Mouse (Mus musculus): ENCODE results near the gene Sinhcaf. TPM values are rescaled to one million over a fixed set of nuclear protein-coding genes. Genes with fewer than 3 reads are reported as not detected.
"Not testable (repeated sequence)": the region's sequence is repeated elsewhere in the genome, so short reads cannot be mapped to it uniquely, and the experiment has no call there.

Sinhcaf gene
- polyA plus RNA-seq, 1 experiment from 2014 or later: 99.0 TPM

DNA sequence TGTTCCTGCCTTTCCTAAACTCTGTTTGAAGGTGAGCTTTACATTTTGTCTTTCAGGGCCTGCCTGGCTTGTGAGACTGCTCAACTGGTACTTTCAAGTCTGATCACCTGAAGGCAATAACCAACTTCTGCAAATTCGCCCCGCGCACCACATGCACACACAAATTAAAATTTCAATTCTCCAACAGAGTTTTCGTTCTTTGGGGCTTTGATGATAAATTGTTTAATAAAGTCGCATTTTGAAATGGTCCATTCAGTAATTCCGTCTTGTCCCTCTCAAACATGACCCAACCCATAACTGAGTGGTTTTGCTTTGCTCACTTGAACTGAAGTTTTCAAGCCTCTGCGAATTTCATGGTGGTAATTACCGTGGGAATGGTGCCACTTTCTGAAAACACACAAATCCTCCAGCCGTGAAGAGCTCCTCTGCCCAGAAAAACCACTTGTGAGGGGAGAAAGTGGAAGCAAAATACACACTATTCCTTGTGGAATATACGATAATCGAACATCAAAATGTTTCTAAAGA, 676 bp upstream of the Sinhcaf start:
- Histone ChIP-seq H3K27ac (ENCODE audit: low read length) (peak overlapping the region; percentile 92), H3K4me3 (ENCODE audit: low read length) (peak overlapping the region; percentile 94), H3K9me3 (ENCODE audit: control insufficient read depth, low read length) (no peaks in the 10 kb centered on the region), H3K4me1 (replicated peaks; ENCODE audit: control insufficient read depth, insufficient read depth, low read length) (peaks cover 8% of the 10 kb centered on the region; the same call in 1 of the 2 replicates), H3K9ac (ENCODE audit: low read length) (peak overlapping the region; percentile 78), H3K36me3 (ENCODE audit: control insufficient read depth, insufficient read depth, low read length) (0 out of 2 replicates have a peak, but pooled peaks cover 2% of the 10 kb centered on the region), H3K4me2 (ENCODE audit: low read depth, low read length) (peak overlapping the region; percentile 87), H3K27me3 (ENCODE audit: control insufficient read depth, insufficient read depth, low read depth, low read length) (no peaks in the 10 kb centered on the region)
- WGBS: 27% methylated on average over 11 of the region's 11 CpGs
- 0 out of 2 replicates have a peak, but pooled peaks have one; percentile 1 for ATAC-seq (ENCODE audit: low read depth)

DNA sequence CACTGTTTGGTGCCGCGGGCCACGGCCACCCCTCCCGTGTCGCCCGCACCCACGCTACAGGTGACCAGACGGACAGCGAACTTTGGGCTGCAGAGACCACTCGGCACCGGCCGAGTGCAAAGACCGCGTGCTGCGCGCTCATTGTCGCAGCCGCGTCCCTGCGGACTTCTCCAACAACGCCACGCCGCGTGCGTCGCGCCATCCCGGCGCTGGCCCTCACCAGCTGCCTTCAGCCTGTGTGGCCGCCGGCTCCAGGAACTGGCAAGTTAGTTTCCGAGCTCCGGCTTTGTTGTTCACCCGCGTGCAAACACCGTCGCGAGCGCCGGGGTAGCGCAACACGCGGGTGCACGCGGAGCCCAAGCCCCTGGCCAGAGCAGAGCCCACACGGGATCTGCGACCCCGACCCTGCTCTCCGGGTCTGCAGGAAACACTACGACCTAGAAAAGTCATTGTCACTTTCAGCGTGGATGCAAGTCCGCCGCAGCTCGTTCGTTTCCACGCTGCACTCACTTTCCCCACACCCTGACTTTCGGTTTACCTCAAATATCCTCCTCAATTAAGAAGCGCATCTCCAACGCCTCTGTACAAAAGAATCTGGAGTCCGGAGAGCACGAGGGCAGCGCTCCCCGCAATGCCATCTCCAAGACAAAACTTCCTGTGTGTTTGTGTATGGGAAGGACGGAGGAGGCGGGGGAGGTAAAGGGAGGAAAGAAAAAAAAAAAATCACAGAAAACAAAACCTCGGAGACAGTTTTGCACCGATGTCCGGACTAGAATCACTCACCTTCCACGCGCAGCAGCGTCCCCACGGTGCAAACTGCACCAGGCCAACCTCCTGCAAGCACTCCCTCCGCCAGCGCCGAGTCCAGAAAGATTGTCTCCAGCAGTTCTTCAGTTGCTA, 508 bp downstream of the Sinhcaf start:
- H3K27me3 ChIP-seq (ENCODE audit: control insufficient read depth, insufficient read depth, low read depth, low read length): no peaks in the 10 kb centered on the region
- H3K36me3 ChIP-seq (ENCODE audit: control insufficient read depth, insufficient read depth, low read length): 0 out of 2 replicates have a peak, but pooled peaks cover 2% of the 10 kb centered on the region
- peak overlapping the region; percentile 97 for H3K9ac ChIP-seq (ENCODE audit: low read length)
- peak; percentile 16 for ATAC-seq (ENCODE audit: low read depth)
- H3K4me1 ChIP-seq (replicated peaks; ENCODE audit: control insufficient read depth, insufficient read depth, low read length): peaks cover 11% of the 10 kb centered on the region; the same call in 1 of the 2 replicates
- H3K4me3 ChIP-seq (ENCODE audit: low read length): peak overlapping the region; percentile 94
- under 1% methylated on average over 75 of the region's 75 CpGs for WGBS
- no peaks in the 10 kb centered on the region for H3K9me3 ChIP-seq (ENCODE audit: control insufficient read depth, low read length)
- peak overlapping the region; percentile 96 for H3K27ac ChIP-seq (ENCODE audit: low read length)
- H3K4me2 ChIP-seq (ENCODE audit: low read depth, low read length): peak overlapping the region; percentile 87

DNA sequence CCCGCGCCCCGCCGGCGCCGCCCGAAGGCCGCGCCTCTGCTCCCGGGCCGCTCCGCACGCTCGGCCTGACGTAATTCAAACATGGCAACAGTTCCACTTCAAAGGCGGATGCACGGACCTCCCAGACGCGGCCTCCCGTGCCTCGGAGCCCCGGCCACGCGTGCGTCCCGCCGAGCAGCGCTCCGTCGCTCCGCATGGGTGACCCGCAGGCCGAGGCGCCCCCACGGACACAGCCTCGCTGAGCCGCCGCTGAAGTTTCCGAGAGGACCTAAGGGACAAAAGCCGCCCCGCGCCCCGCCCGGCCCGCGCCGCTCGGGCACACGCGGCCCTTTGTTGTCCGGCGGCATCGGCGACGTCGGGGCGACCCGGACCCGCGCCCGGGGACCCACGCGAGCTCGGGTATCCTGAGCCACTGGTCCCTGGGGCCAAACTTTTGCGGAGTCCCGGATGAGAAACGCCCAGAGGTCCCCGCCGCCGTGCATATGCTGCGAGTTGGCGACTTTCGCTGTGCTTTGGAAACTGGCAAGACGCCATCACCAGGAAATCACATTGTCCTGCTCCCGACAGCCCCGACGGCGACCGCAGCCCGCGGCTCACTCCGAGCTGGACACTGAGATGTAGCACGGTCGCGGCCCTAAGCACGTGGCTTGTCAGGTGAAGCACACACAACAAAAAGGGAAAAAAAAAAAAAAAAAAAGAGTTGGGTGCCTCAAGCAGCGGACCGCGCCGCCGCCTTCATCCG, 1.3 kb downstream of the Sinhcaf start:
- Histone ChIP-seq H3K4me1 (replicated peaks; ENCODE audit: control insufficient read depth, insufficient read depth, low read length) (peaks cover 14% of the 10 kb centered on the region; the same call in 1 of the 2 replicates), H3K27me3 (ENCODE audit: control insufficient read depth, insufficient read depth, low read depth, low read length) (no peaks in the 10 kb centered on the region), H3K27ac (ENCODE audit: low read length) (peak overlapping the region; percentile 96), H3K9me3 (ENCODE audit: control insufficient read depth, low read length) (no peaks in the 10 kb centered on the region), H3K4me2 (ENCODE audit: low read depth, low read length) (peak overlapping the region; percentile 87), H3K4me3 (ENCODE audit: low read length) (peak overlapping the region; percentile 94), H3K36me3 (ENCODE audit: control insufficient read depth, insufficient read depth, low read length) (0 out of 2 replicates have a peak, but pooled peaks cover 2% of the 10 kb centered on the region), H3K9ac (ENCODE audit: low read length) (peak overlapping the region; percentile 97)
- ATAC-seq (ENCODE audit: low read depth): peak; percentile 70
- WGBS: under 1% methylated on average over 89 of the region's 92 CpGs

DNA sequence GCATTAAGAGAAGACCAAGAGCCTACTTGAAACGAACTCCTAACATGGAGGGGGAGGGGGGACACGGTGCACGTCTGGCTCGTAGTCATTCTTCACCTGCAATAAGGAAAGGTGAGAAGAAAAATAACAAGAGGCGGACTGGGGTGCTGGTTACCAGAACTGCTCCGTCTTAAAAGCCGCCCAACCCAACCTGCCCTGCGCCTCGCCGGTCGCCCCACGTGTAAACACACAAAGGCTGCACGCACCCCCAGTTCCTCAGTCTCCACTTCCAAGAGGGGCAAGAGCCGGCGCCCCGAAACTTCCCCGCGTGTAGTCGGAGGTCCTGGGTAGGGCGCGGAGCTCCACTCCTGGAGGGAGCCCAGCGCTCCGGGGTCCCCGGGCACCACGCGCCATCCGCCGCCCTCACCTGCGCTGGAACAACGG, 1.9 kb downstream of the Sinhcaf start:
- Histone ChIP-seq H3K9me3 (ENCODE audit: control insufficient read depth, low read length) (no peaks in the 10 kb centered on the region), H3K4me2 (ENCODE audit: low read depth, low read length) (peak overlapping the region; percentile 87), H3K9ac (ENCODE audit: low read length) (peak overlapping the region; percentile 97), H3K27me3 (ENCODE audit: control insufficient read depth, insufficient read depth, low read depth, low read length) (no peaks in the 10 kb centered on the region), H3K36me3 (ENCODE audit: control insufficient read depth, insufficient read depth, low read length) (0 out of 2 replicates have a peak, but pooled peaks cover 2% of the 10 kb centered on the region), H3K4me1 (replicated peaks; ENCODE audit: control insufficient read depth, insufficient read depth, low read length) (peaks cover 14% of the 10 kb centered on the region; the same call in 1 of the 2 replicates), H3K4me3 (ENCODE audit: low read length) (peak overlapping the region; percentile 94), H3K27ac (ENCODE audit: low read length) (peak overlapping the region; percentile 96)
- whole genome bisulfite sequencing: 0% methylated on average over 21 of the region's 30 CpGs
- ATAC-seq (ENCODE audit: low read depth): no peak; the same call in none of the 2 replicates

DNA sequence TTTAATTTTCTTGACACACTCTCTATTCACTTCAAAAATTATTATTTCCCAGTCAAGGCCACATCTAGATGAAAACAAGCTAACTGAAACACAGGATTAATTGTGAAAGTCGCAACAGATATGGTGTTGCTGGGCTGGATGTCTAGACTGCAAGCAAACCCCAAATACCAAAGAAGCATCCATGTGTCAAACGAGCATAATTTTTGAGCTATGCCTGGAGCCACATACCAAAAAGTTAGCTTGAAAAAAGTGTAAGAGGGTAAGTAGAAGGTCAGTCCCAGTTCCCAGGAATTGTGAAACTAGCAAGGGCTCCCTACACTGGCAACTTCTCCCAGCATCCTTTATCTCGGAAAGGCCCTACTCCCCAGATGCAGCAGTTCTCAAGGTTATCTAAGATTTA, 2.6 kb downstream of the Sinhcaf start:
- Histone ChIP-seq H3K4me3 (ENCODE audit: low read length) (peak overlapping the region; percentile 94), H3K27ac (ENCODE audit: low read length) (peak overlapping the region; percentile 96), H3K4me2 (ENCODE audit: low read depth, low read length) (peak overlapping the region; percentile 87), H3K9ac (ENCODE audit: low read length) (peak overlapping the region; percentile 97), H3K36me3 (ENCODE audit: control insufficient read depth, insufficient read depth, low read length) (0 out of 2 replicates have a peak, but pooled peaks cover 2% of the 10 kb centered on the region), H3K4me1 (replicated peaks; ENCODE audit: control insufficient read depth, insufficient read depth, low read length) (peaks cover 14% of the 10 kb centered on the region; the same call in 1 of the 2 replicates), H3K9me3 (ENCODE audit: control insufficient read depth, low read length) (no peaks in the 10 kb centered on the region), H3K27me3 (ENCODE audit: control insufficient read depth, insufficient read depth, low read depth, low read length) (no peaks in the 10 kb centered on the region)
- no peak for ATAC-seq (ENCODE audit: low read depth)
- WGBS: 12% methylated on average over 3 of the region's 3 CpGs

DNA sequence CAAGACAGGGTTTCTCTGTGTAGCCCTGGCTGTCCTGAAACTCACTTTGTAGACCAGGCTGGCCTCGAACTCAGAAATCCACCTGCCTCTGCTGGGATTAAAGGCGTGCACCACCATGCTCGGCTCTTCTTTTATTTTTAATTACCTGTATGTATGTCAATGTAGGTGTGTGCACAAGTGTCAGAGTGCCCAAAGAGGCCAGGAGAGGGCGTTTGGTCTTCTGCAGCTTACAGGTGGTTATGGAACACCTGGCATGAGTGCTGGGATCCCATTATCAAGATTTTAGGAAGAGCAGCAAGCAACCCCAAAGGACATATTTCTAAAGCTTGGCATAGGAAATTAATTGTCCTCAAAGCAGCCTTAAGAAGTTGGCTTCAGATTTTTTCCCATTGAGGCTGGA, 3.9 kb downstream of the Sinhcaf start:
- 67% methylated on average over 4 of the region's 4 CpGs for WGBS
- Histone ChIP-seq H3K4me3 (ENCODE audit: low read length) (no peak overlapping the region), H3K9me3 (ENCODE audit: control insufficient read depth, low read length) (no peaks in the 10 kb centered on the region), H3K27me3 (ENCODE audit: control insufficient read depth, insufficient read depth, low read depth, low read length) (no peaks in the 10 kb centered on the region), H3K27ac (ENCODE audit: low read length) (no peak overlapping the region), H3K4me1 (replicated peaks; ENCODE audit: control insufficient read depth, insufficient read depth, low read length) (peaks cover 16% of the 10 kb centered on the region; the same call in 1 of the 2 replicates), H3K36me3 (ENCODE audit: control insufficient read depth, insufficient read depth, low read length) (0 out of 2 replicates have a peak, but pooled peaks cover 2% of the 10 kb centered on the region), H3K9ac (ENCODE audit: low read length) (no peak overlapping the region), H3K4me2 (ENCODE audit: low read depth, low read length) (no peak overlapping the region)
- no peak for ATAC-seq (ENCODE audit: low read depth)

DNA sequence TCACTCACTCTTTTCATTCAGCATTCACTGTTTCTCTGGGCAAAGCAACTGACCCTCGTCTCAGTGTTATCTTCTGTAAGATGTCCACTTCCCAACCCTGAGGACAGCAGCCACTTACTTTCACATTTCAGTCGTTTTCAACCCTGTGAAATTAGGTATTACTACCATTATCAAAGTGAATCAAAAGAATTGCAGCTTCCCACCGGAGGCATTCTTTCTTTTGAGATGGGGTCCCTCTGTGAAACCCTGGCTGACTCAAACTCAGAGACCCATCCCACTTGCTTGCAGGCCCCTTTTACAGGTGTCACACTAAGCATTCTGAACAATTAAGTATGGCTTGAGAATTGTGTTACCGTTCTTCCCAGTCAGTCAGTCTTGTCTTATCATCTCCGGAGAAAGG, 4.4 kb downstream of the Sinhcaf start:
- no peak overlapping the region for H3K4me2 ChIP-seq (ENCODE audit: low read depth, low read length)
- H3K4me3 ChIP-seq (ENCODE audit: low read length): no peak overlapping the region
- H3K9me3 ChIP-seq (ENCODE audit: control insufficient read depth, low read length): no peaks in the 10 kb centered on the region
- 0 out of 2 replicates have a peak, but pooled peaks cover 2% of the 10 kb centered on the region for H3K36me3 ChIP-seq (ENCODE audit: control insufficient read depth, insufficient read depth, low read length)
- peaks cover 16% of the 10 kb centered on the region; the same call in 1 of the 2 replicates for H3K4me1 ChIP-seq (replicated peaks; ENCODE audit: control insufficient read depth, insufficient read depth, low read length)
- no peak overlapping the region for H3K27ac ChIP-seq (ENCODE audit: low read length)
- no peak overlapping the region for H3K9ac ChIP-seq (ENCODE audit: low read length)
- no peak for ATAC-seq (ENCODE audit: low read depth)
- WGBS: 51% methylated on average over 5 of the region's 5 CpGs
- H3K27me3 ChIP-seq (ENCODE audit: control insufficient read depth, insufficient read depth, low read depth, low read length): no peaks in the 10 kb centered on the region

DNA sequence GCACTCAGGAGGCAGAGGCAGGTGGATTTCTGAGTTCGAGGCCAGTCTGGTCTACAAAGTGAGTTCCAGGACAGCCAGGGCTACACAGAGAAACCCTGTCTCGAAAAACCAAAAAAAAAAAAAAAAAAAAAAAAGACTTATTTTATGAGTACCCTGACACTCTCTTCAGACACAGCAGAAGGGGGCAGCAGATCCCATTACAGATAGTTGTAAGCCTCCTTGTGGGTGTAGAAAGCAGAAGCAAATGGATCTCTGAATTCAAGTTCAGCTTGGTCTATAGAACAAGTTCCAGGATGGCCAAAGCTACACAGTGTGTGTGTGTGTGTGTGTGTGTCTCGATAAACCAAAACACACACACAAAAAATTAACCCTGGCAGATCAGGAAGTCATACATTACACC, 5.9 kb downstream of the Sinhcaf start:
- not testable (repeated sequence) for H3K27ac ChIP-seq (ENCODE audit: low read length); H3K4me3 ChIP-seq (ENCODE audit: low read length); ATAC-seq (ENCODE audit: low read depth); H3K36me3 ChIP-seq (ENCODE audit: control insufficient read depth, insufficient read depth, low read length); H3K9ac ChIP-seq (ENCODE audit: low read length); H3K4me2 ChIP-seq (ENCODE audit: low read depth, low read length); H3K27me3 ChIP-seq (ENCODE audit: control insufficient read depth, insufficient read depth, low read depth, low read length); H3K9me3 ChIP-seq (ENCODE audit: control insufficient read depth, low read length)
- peaks cover 16% of the 10 kb centered on the region; the same call in 1 of the 2 replicates for H3K4me1 ChIP-seq (replicated peaks; ENCODE audit: control insufficient read depth, insufficient read depth, low read length)
- 81% methylated on average over 2 of the region's 3 CpGs for WGBS

Data from lung, embryonic 16.5 days (tissue).